Mouse (Mus musculus): ENCODE measurements around the gene Samd7.
A peak's percentile ranks its signal among the peaks of the same experiment; 100 is the strongest.
"Not testable (repeated sequence)": the region's sequence is repeated elsewhere in the genome, so short reads cannot be mapped to it uniquely, and the experiment has no call there.

Samd7 gene

GRCm38 (mm10) chr3:30746006-30746405 is at the start of gene Samd7:
Samd7 (plus strand) TSS chr3:30746293.
- DNase-seq (ENCODE audit: low read depth, low spot score) = no peak

- DNase-seq (ENCODE audit: low read depth, low spot score) = no peak
Measured at GRCm38 (mm10) chr3:30696346-30696745, 49.7 kb upstream of the Samd7 start.

GRCm38 (mm10) chr3:30697891-30698290 is 48.2 kb upstream of the Samd7 start:
- no peak for DNase-seq (ENCODE audit: low read depth, low spot score)

GRCm38 (mm10) chr3:30699711-30700505 is 46.2 kb upstream of the Samd7 start, which contains the start of gene Lrrc31:
Lrrc31 (minus strand) TSS chr3:30699843.
- DNase-seq (ENCODE audit: low read depth, low spot score) = not testable (repeated sequence)

- DNase-seq (ENCODE audit: low read depth, low spot score) = no peak
Measured at GRCm38 (mm10) chr3:30705977-30706376, 40.1 kb upstream of the Samd7 start.

GRCm38 (mm10) chr3:30706614-30707276 is 39.3 kb upstream of the Samd7 start:
- DNase-seq (ENCODE audit: low read depth, low spot score) = no peak

- DNase-seq (ENCODE audit: low read depth, low spot score) = no peak
Measured at GRCm38 (mm10) chr3:30710191-30710590, 35.9 kb upstream of the Samd7 start.

GRCm38 (mm10) chr3:30713334-30713733 is 32.8 kb upstream of the Samd7 start:
- no peak for DNase-seq (ENCODE audit: low read depth, low spot score)

- no peak for DNase-seq (ENCODE audit: low read depth, low spot score)
Measured at GRCm38 (mm10) chr3:30718649-30719048, 27.4 kb upstream of the Samd7 start.

GRCm38 (mm10) chr3:30722036-30722435 is 24.1 kb upstream of the Samd7 start:
- DNase-seq (ENCODE audit: low read depth, low spot score) = no peak

GRCm38 (mm10) chr3:30722461-30722860 is 23.6 kb upstream of the Samd7 start:
- DNase-seq (ENCODE audit: low read depth, low spot score) = no peak

- no peak for DNase-seq (ENCODE audit: low read depth, low spot score)
Measured at GRCm38 (mm10) chr3:30723179-30723578, 22.9 kb upstream of the Samd7 start.

- DNase-seq (ENCODE audit: low read depth, low spot score) = no peak
Measured at GRCm38 (mm10) chr3:30724105-30724824, 21.8 kb upstream of the Samd7 start.

GRCm38 (mm10) chr3:30724848-30725465 is 21.1 kb upstream of the Samd7 start:
- no peak for DNase-seq (ENCODE audit: low read depth, low spot score)

GRCm38 (mm10) chr3:30725514-30725913 is 20.6 kb upstream of the Samd7 start:
- no peak for DNase-seq (ENCODE audit: low read depth, low spot score)

- no peak for DNase-seq (ENCODE audit: low read depth, low spot score)
Measured at GRCm38 (mm10) chr3:30727209-30727608, 18.9 kb upstream of the Samd7 start.

GRCm38 (mm10) chr3:30729046-30729445 is 17.0 kb upstream of the Samd7 start:
- DNase-seq (ENCODE audit: low read depth, low spot score) = no peak

GRCm38 (mm10) chr3:30736809-30737208 is 9.3 kb upstream of the Samd7 start:
- peak; percentile 67 for DNase-seq (ENCODE audit: low read depth, low spot score)

GRCm38 (mm10) chr3:30741306-30741705 is 4.8 kb upstream of the Samd7 start:
- DNase-seq (ENCODE audit: low read depth, low spot score) = no peak

GRCm38 (mm10) chr3:30742891-30743290 is 3.2 kb upstream of the Samd7 start:
- peak; percentile 27 for DNase-seq (ENCODE audit: low read depth, low spot score)

- no peak for DNase-seq (ENCODE audit: low read depth, low spot score)
Measured at GRCm38 (mm10) chr3:30748316-30748715, 2.2 kb downstream of the Samd7 start.

- no peak for DNase-seq (ENCODE audit: low read depth, low spot score)
Measured at GRCm38 (mm10) chr3:30754696-30755095, 8.6 kb downstream of the Samd7 start.
